Mouse (Mus musculus): ENCODE data around the gene Tbc1d8. TPM values are rescaled to one million over a fixed set of nuclear protein-coding genes. Genes with fewer than 3 reads are reported as not detected.

The Tbc1d8 gene
- polyA plus RNA-seq, 1 experiment from 2014 or later = 18.0 TPM

DNA sequence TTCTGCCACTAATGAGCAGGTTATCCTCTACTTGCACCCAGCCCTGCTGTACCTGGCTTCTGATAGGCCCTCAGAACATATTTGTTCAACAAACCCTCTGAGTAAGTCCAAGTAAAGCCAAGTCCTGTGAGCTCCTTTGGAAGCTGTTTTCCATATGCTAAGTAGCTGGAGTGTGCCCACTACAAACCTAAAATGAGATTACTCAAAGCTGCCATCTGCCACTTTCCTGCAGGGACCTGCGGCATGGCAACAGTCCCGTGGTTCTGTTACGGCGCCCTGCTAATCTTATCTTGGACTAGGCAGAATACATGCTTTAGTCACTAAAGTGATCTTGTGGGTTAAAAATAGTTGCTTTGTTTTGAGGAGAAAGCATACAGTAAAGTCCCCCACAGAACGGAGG lies 32.4 kb downstream of the Tbc1d8 start:
- no peak overlapping the region for H3K9ac ChIP-seq (replicated peaks; ENCODE audit: low read depth)
- H3K27me3 ChIP-seq (replicated peaks; ENCODE audit: insufficient read depth, low read length) = no peaks in the 10 kb centered on the region
- peaks cover 5% of the 10 kb centered on the region; the same call in 1 of the 2 replicates for H3K4me1 ChIP-seq (ENCODE audit: insufficient read depth, low read depth, low read length)
- no peak overlapping the region for H3K4me3 ChIP-seq (ENCODE audit: low read depth, low read length)
- no peaks in the 10 kb centered on the region for H3K36me3 ChIP-seq (ENCODE audit: insufficient read depth, low read length)
- TF ChIP-seq CTCF (IDR thresholded peaks at IDR 0.05) (no peak), EP300 (IDR thresholded peaks at IDR 0.05) (peak; percentile 25; the same call in 1 of the 2 replicates)
- no peak overlapping the region for H3K4me2 ChIP-seq (replicated peaks; ENCODE audit: low read depth, low read length)
- ATAC-seq (peak; percentile 57), DNase-seq (ENCODE audit: low spot score) (peak; percentile 50)
- no peaks in the 10 kb centered on the region for H3K9me3 ChIP-seq (ENCODE audit: low read length)
- 0 out of 2 replicates have a peak overlapping the region, but pooled peaks have one; percentile 51 for H3K27ac ChIP-seq (ENCODE audit: low read length)
- 57% methylated on average over 5 of the region's 5 CpGs for WGBS

DNA sequence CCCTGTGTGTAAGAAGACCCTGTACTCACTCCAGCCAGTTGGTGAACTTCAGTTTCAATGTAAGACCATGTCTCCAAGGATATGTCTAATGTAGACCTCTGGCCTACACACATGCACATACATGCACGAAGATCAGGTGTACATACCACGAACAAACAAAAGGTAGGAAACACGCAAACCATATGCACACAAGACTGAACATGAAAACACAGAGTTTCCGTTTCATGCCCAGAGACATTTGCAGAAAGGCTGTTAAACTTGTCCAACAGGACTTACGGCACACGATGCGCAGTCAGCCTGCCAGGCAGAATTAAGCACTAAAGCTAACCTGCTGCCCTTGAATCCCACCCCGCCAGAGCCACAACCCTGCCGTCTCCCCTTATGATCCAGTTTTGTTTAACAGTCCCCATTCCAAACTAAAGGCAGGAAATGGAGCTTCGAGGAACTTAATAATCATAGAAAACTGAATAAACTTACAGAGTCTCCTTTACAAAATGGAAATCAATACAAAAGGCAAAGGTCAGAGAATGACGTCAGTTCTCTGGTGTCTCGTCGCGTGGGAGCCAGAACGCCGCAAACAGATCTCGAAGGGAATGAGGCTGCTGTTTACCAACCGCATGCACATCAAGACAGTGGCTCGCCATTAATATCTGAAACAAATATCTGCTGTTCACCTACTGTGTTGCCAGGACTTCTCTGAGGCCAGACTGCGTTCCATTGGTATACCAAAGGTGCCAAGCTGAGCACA lies 33.1 kb downstream of the Tbc1d8 start:
- ATAC-seq (no peak), DNase-seq (ENCODE audit: low spot score) (no peak)
- Histone ChIP-seq H3K4me1 (ENCODE audit: insufficient read depth, low read depth, low read length) (peaks cover 5% of the 10 kb centered on the region; the same call in 1 of the 2 replicates), H3K27ac (ENCODE audit: low read length) (peak overlapping the region; percentile 51; the same call in 1 of the 2 replicates), H3K4me2 (replicated peaks; ENCODE audit: low read depth, low read length) (no peak overlapping the region), H3K4me3 (ENCODE audit: low read depth, low read length) (no peak overlapping the region), H3K9ac (replicated peaks; ENCODE audit: low read depth) (no peak overlapping the region), H3K9me3 (ENCODE audit: low read length) (no peaks in the 10 kb centered on the region), H3K36me3 (ENCODE audit: insufficient read depth, low read length) (no peaks in the 10 kb centered on the region), H3K27me3 (replicated peaks; ENCODE audit: insufficient read depth, low read length) (no peaks in the 10 kb centered on the region)
- 54% methylated on average over 20 of the region's 20 CpGs for WGBS
- no peak for TF ChIP-seq CTCF (IDR thresholded peaks at IDR 0.05)
- TF ChIP-seq EP300 (IDR thresholded peaks at IDR 0.05) = no peak

DNA sequence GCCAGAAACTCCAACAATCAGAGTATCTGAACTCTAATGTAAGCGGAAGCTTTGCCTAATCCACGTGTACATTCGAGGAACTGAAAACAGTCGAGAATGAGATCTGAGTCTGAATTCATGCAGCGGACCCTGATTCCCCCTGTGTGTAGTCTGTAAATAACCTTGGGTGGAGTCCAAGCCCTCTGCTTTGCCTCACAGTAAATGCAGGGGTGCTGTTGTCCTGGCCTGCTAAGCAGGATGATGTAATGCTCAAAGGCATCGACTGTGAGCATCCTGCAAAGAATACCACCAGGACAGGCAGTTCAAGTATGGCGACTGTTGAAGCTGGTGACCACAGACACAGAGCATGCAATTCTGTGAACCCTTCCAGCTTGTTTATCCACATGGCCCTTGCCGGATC lies 34.8 kb downstream of the Tbc1d8 start:
- DNase-seq (ENCODE audit: low spot score) (no peak), ATAC-seq (no peak; the same call in 1 of the 2 replicates)
- Histone ChIP-seq H3K4me3 (ENCODE audit: low read depth, low read length) (no peak overlapping the region), H3K4me1 (ENCODE audit: insufficient read depth, low read depth, low read length) (no peaks in the 10 kb centered on the region; the same call in 1 of the 2 replicates), H3K9ac (replicated peaks; ENCODE audit: low read depth) (no peak overlapping the region), H3K4me2 (replicated peaks; ENCODE audit: low read depth, low read length) (no peak overlapping the region), H3K27me3 (replicated peaks; ENCODE audit: insufficient read depth, low read length) (no peaks in the 10 kb centered on the region), H3K27ac (ENCODE audit: low read length) (no peak overlapping the region), H3K9me3 (ENCODE audit: low read length) (no peaks in the 10 kb centered on the region), H3K36me3 (ENCODE audit: insufficient read depth, low read length) (no peaks in the 10 kb centered on the region)
- 63% methylated on average over 8 of the region's 8 CpGs for WGBS
- TF ChIP-seq CTCF (IDR thresholded peaks at IDR 0.05) (no peak), EP300 (IDR thresholded peaks at IDR 0.05) (no peak)

DNA sequence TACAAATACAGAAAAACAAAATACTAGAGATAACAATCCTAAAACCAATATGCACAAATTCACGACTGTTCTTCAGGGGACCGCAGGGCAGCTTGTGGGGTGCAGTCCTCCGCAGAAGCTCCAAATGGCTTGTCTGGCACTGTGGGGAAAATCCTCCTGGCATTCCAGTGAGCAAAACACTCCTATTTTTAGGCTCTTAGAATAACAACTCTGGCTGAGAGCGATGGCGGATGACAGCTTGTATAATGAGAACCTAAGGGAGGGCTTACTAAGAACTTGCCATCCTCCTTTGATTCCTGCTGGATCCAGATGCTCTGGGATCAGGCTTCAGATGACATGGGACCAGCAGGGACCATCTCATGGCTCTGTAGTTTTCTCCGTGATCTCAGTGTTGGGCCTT lies 36.9 kb downstream of the Tbc1d8 start:
- Histone ChIP-seq H3K36me3 (ENCODE audit: insufficient read depth, low read length) (no peaks in the 10 kb centered on the region), H3K4me1 (ENCODE audit: insufficient read depth, low read depth, low read length) (no peaks in the 10 kb centered on the region), H3K4me3 (ENCODE audit: low read depth, low read length) (no peak overlapping the region), H3K4me2 (replicated peaks; ENCODE audit: low read depth, low read length) (no peak overlapping the region), H3K9ac (replicated peaks; ENCODE audit: low read depth) (no peak overlapping the region), H3K9me3 (ENCODE audit: low read length) (no peaks in the 10 kb centered on the region), H3K27ac (ENCODE audit: low read length) (no peak overlapping the region), H3K27me3 (replicated peaks; ENCODE audit: insufficient read depth, low read length) (no peaks in the 10 kb centered on the region)
- DNase-seq (ENCODE audit: low spot score) = no peak
- TF ChIP-seq CTCF (IDR thresholded peaks at IDR 0.05) (no peak), EP300 (IDR thresholded peaks at IDR 0.05) (no peak)
- ATAC-seq = no peak
- 57% methylated on average over 6 of the region's 6 CpGs for WGBS

DNA sequence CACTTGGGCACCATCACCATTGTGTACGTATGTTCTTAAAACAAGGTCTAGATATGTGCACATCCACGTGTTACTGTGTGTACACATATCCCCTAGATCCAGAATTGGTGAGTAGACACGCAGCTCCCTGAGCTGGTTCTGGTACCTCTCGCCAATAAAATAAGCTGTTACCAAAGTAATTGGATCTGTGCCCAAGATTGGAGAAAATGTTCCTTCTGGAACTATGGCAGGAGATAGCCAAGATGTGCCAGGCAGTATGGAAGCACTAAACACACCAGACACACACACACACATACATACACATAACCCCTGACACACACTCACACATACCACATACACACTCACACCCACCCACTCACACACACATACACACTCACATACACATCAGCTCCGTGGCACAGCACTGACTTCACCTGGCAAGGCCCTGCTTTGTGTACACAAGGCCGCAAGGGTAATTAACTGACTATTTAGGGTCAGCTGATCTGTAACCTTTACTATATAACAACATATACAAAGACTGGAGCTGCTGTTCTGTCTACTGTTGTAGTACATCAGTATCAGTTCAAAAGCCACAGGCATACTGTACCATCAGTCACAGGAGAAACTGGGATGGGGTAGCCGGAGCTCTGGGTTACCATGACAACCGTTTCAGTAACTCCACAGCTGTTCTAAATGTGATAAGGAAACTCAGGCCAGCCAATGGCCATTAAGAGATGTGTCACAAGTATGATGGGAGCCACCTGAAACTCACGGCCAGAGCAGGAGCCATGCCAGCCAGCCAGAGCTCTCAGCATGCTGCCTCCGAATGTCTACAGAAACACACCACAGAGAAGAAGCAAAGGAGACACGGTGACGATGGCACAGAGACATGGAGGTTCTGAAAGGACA lies 38.6 kb downstream of the Tbc1d8 start:
- DNase-seq (ENCODE audit: low spot score) = no peak
- no peak for ATAC-seq
- 54% methylated on average over 12 of the region's 12 CpGs for WGBS
- Histone ChIP-seq H3K4me2 (replicated peaks; ENCODE audit: low read depth, low read length) (no peak overlapping the region), H3K4me1 (ENCODE audit: insufficient read depth, low read depth, low read length) (no peaks in the 10 kb centered on the region), H3K27me3 (replicated peaks; ENCODE audit: insufficient read depth, low read length) (no peaks in the 10 kb centered on the region), H3K36me3 (ENCODE audit: insufficient read depth, low read length) (no peaks in the 10 kb centered on the region), H3K4me3 (ENCODE audit: low read depth, low read length) (no peak overlapping the region), H3K27ac (ENCODE audit: low read length) (no peak overlapping the region), H3K9ac (replicated peaks; ENCODE audit: low read depth) (no peak overlapping the region), H3K9me3 (ENCODE audit: low read length) (no peaks in the 10 kb centered on the region)
- TF ChIP-seq EP300 (IDR thresholded peaks at IDR 0.05) (no peak), CTCF (IDR thresholded peaks at IDR 0.05) (no peak)

DNA sequence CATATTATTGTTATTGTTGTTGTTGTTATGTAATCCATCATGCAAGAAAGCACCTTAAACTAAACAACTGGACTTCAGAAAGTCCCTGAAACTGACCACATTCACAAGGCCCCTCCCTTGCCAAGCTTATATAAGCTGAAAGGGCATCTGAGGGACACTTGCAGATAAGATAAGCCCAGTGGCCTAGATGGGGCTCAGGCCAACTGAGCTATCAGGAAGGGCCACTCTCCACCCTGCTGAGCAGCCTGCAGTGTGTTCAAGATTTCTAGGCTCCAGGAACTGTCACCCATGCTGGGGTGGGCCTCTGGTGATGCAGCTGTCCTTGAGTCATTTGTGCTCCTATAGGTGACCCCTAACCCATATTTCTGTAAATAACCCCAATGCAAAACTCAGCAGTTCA lies 39.9 kb downstream of the Tbc1d8 start:
- H3K4me1 ChIP-seq (ENCODE audit: insufficient read depth, low read depth, low read length) = no peaks in the 10 kb centered on the region
- no peak overlapping the region for H3K4me2 ChIP-seq (replicated peaks; ENCODE audit: low read depth, low read length)
- no peaks in the 10 kb centered on the region for H3K9me3 ChIP-seq (ENCODE audit: low read length)
- H3K27me3 ChIP-seq (replicated peaks; ENCODE audit: insufficient read depth, low read length) = no peaks in the 10 kb centered on the region
- TF ChIP-seq EP300 (IDR thresholded peaks at IDR 0.05) (0 out of 2 replicates have a peak, but pooled peaks have one; percentile 13), CTCF (IDR thresholded peaks at IDR 0.05) (no peak)
- ATAC-seq (no peak), DNase-seq (ENCODE audit: low spot score) (no peak)
- no peak overlapping the region for H3K9ac ChIP-seq (replicated peaks; ENCODE audit: low read depth)
- no peak overlapping the region for H3K27ac ChIP-seq (ENCODE audit: low read length)
- no peaks in the 10 kb centered on the region for H3K36me3 ChIP-seq (ENCODE audit: insufficient read depth, low read length)
- H3K4me3 ChIP-seq (ENCODE audit: low read depth, low read length) = no peak overlapping the region
